ENCODE assay signal across 9 mouse cellular contexts in genomic region chr9:13563475-13564414, GRCm38 (mm10).
DNase-seq lines count a peak whose midpoint lies in the region; ATAC-seq and TF ChIP-seq lines count a peak whose summit lies in the region.
"Had no signal": no experiment of that assay in that cellular context is flagged by ENCODE, and none has a peak within 500 bp of the region (broad histone marks: within the 10 kb centered on the region; RNA-seq: fewer than 3 reads in every experiment).

No protein-coding gene starts in this region.

- peak overlapping the region; percentile 86 for H3K27ac ChIP-seq in layer of hippocampus, adult 2 months
- H3K27ac ChIP-seq: liver, embryonic 13.5 days had no signal

- TF ChIP-seq CTCF in layer of hippocampus, adult 2 months (conservative IDR thresholded peaks at IDR 0.05) = no peak

- DNase-seq in 3T3-L1 (ENCODE audit: low read depth, low spot score) (peak; percentile 68), NIH3T3 (ENCODE audit: low read depth) (peak; percentile 59)
- peak; percentile 44 to 65 for DNase-seq in heart, postnatal 14 days
- peak; percentile 53 to 70 for DNase-seq in layer of hippocampus, adult 2 months (ENCODE audit: low spot score in 2 of 2)
- peak; percentile 74 for DNase-seq in lung, postnatal 36 days
- DNase-seq in embryo, embryonic 9.5 days (ENCODE audit: extremely low spot score) = no peak
- no peak for DNase-seq in thymus, postnatal 14 days
- DNase-seq: liver, embryonic 13.5 days had no signal

- peak; percentile 28; the same call in 1 of the 2 replicates for ATAC-seq in common myeloid progenitor, adult 5-6 weeks (replicated peaks; ENCODE audit: low read depth, poor library complexity, severe bottlenecking)

- no peak overlapping the region for H3K4me3 ChIP-seq in layer of hippocampus, adult 2 months
- H3K4me3 ChIP-seq: liver, embryonic 13.5 days had no signal

- intact Hi-C loops in heart, postnatal 14 days (cut with DNase I) = no loop called here

Comparison
In these comparisons a context has a peak if more than half of its experiments do, and no peak if none do; other contexts are left out.
1. DNase-seq: peak in 3T3-L1 (single experiment), NIH3T3 (single experiment), heart, postnatal 14 days (2 of 2), layer of hippocampus, adult 2 months (2 of 2) and lung, postnatal 36 days (single experiment); none in embryo, embryonic 9.5 days (single experiment) and thymus, postnatal 14 days (single experiment).